Mouse (Mus musculus): Measurements from ENCODE around the gene Ccdc88c. TPM values are rescaled to one million over a fixed set of nuclear protein-coding genes. Genes with fewer than 3 reads are reported as not detected.
A peak's percentile ranks its signal among the peaks of the same experiment; 100 is the strongest.
"Not testable (repeated sequence)": the region's sequence is repeated elsewhere in the genome, so short reads cannot be mapped to it uniquely, and the experiment has no call there.

Gene Ccdc88c
- polyA plus RNA-seq, 1 experiment from 2014 or later: 15.8 TPM

- H3K4me1 ChIP-seq: peaks cover 37% of the 10 kb centered on the region
These were observed 14.2 kb downstream of the Ccdc88c start for GRCm38 (mm10) chr12:101014549-101015164.

GRCm38 (mm10) chr12:101013668-101014067 lies 15.2 kb downstream of the Ccdc88c start:
- H3K36me3 ChIP-seq (replicated peaks); H3K9ac ChIP-seq; ATAC-seq (replicated peaks); H3K9me3 ChIP-seq; H3K4me2 ChIP-seq; H3K27ac ChIP-seq; H3K27me3 ChIP-seq (replicated peaks); H3K4me3 ChIP-seq: not testable (repeated sequence)
- WGBS: 90% methylated on average over 9 of the region's 9 CpGs
- H3K4me1 ChIP-seq: peaks cover 31% of the 10 kb centered on the region

More at GRCm38 (mm10) chr12:101014549-101015164, 14.2 kb downstream of the Ccdc88c start:
- Histone ChIP-seq H3K9ac (no peak overlapping the region), H3K36me3 (replicated peaks) (no peaks in the 10 kb centered on the region), H3K9me3 (no peaks in the 10 kb centered on the region), H3K27me3 (replicated peaks) (no peaks in the 10 kb centered on the region), H3K4me2 (no peak overlapping the region), H3K27ac (no peak overlapping the region), H3K4me3 (no peak overlapping the region)
- ATAC-seq (replicated peaks): no peak
- 70% methylated on average over 10 of the region's 10 CpGs for WGBS

GRCm38 (mm10) chr12:101013078-101013665 lies 15.7 kb downstream of the Ccdc88c start:
- ATAC-seq (replicated peaks): no peak
- 41% methylated on average over 8 of the region's 8 CpGs for WGBS
- H3K27ac ChIP-seq: no peak overlapping the region
- no peaks in the 10 kb centered on the region for H3K27me3 ChIP-seq (replicated peaks)
- H3K9ac ChIP-seq: no peak overlapping the region
- H3K36me3 ChIP-seq (replicated peaks): no peaks in the 10 kb centered on the region
- H3K4me3 ChIP-seq: no peak overlapping the region
- no peak overlapping the region for H3K4me2 ChIP-seq
- H3K4me1 ChIP-seq: peaks cover 32% of the 10 kb centered on the region
- no peaks in the 10 kb centered on the region for H3K9me3 ChIP-seq

- Histone ChIP-seq H3K36me3 (replicated peaks) (no peaks in the 10 kb centered on the region), H3K27me3 (replicated peaks) (no peaks in the 10 kb centered on the region), H3K4me2 (no peak overlapping the region), H3K4me1 (peaks cover 32% of the 10 kb centered on the region), H3K9me3 (no peaks in the 10 kb centered on the region), H3K9ac (no peak overlapping the region), H3K4me3 (no peak overlapping the region), H3K27ac (no peak overlapping the region)
- no peak for ATAC-seq (replicated peaks)
- WGBS: 37% methylated on average over 17 of the region's 17 CpGs
These were observed 16.4 kb downstream of the Ccdc88c start for GRCm38 (mm10) chr12:101012197-101013077.

GRCm38 (mm10) chr12:101011017-101011416 lies 17.8 kb downstream of the Ccdc88c start:
- peaks cover 32% of the 10 kb centered on the region for H3K4me1 ChIP-seq
- no peak overlapping the region for H3K9ac ChIP-seq
- no peak for ATAC-seq (replicated peaks)
- no peaks in the 10 kb centered on the region for H3K27me3 ChIP-seq (replicated peaks)
- H3K9me3 ChIP-seq: no peaks in the 10 kb centered on the region
- no peak overlapping the region for H3K4me2 ChIP-seq
- H3K4me3 ChIP-seq: no peak overlapping the region
- H3K27ac ChIP-seq: no peak overlapping the region
- H3K36me3 ChIP-seq (replicated peaks): no peaks in the 10 kb centered on the region
- WGBS: 91% methylated on average over 7 of the region's 7 CpGs

GRCm38 (mm10) chr12:101010148-101010920 lies 18.5 kb downstream of the Ccdc88c start:
- peaks cover 29% of the 10 kb centered on the region for H3K4me1 ChIP-seq
- no peaks in the 10 kb centered on the region for H3K27me3 ChIP-seq (replicated peaks)
- no peaks in the 10 kb centered on the region for H3K36me3 ChIP-seq (replicated peaks)
- H3K4me2 ChIP-seq: no peak overlapping the region
- H3K4me3 ChIP-seq: no peak overlapping the region
- no peak overlapping the region for H3K9ac ChIP-seq
- no peak for ATAC-seq (replicated peaks)
- H3K27ac ChIP-seq: no peak overlapping the region
- 70% methylated on average over 10 of the region's 10 CpGs for WGBS
- H3K9me3 ChIP-seq: no peaks in the 10 kb centered on the region

- ATAC-seq (replicated peaks): no peak
- H3K36me3 ChIP-seq (replicated peaks): no peaks in the 10 kb centered on the region
- 88% methylated on average over 4 of the region's 4 CpGs for WGBS
These were observed 19.6 kb downstream of the Ccdc88c start for GRCm38 (mm10) chr12:101009225-101009624.

GRCm38 (mm10) chr12:101008648-101009047 lies 20.2 kb downstream of the Ccdc88c start:
- no peaks in the 10 kb centered on the region for H3K9me3 ChIP-seq
- ATAC-seq (replicated peaks): no peak
- H3K4me1 ChIP-seq: peaks cover 32% of the 10 kb centered on the region
- no peaks in the 10 kb centered on the region for H3K27me3 ChIP-seq (replicated peaks)
- WGBS: 22% methylated on average over 4 of the region's 4 CpGs
- H3K36me3 ChIP-seq (replicated peaks): no peaks in the 10 kb centered on the region
- no peak overlapping the region for H3K27ac ChIP-seq
- no peak overlapping the region for H3K9ac ChIP-seq
- H3K4me3 ChIP-seq: no peak overlapping the region
- H3K4me2 ChIP-seq: no peak overlapping the region

More at GRCm38 (mm10) chr12:101009225-101009624, 19.6 kb downstream of the Ccdc88c start:
- no peaks in the 10 kb centered on the region for H3K27me3 ChIP-seq (replicated peaks)
- peaks cover 32% of the 10 kb centered on the region for H3K4me1 ChIP-seq
- H3K9me3 ChIP-seq: no peaks in the 10 kb centered on the region
- no peak overlapping the region for H3K4me2 ChIP-seq
- H3K27ac ChIP-seq: no peak overlapping the region
- H3K9ac ChIP-seq: no peak overlapping the region
- H3K4me3 ChIP-seq: no peak overlapping the region

- Histone ChIP-seq H3K36me3 (replicated peaks) (no peaks in the 10 kb centered on the region), H3K9me3 (no peaks in the 10 kb centered on the region), H3K4me3 (no peak overlapping the region), H3K27me3 (replicated peaks) (no peaks in the 10 kb centered on the region), H3K27ac (0 out of 2 replicates have a peak overlapping the region, but pooled peaks have one; percentile 6), H3K4me2 (no peak overlapping the region), H3K9ac (no peak overlapping the region), H3K4me1 (peaks cover 35% of the 10 kb centered on the region)
- ATAC-seq (replicated peaks): no peak
- WGBS: 25% methylated on average over 10 of the region's 10 CpGs
These were observed 20.8 kb downstream of the Ccdc88c start for GRCm38 (mm10) chr12:101007968-101008481.

- no peak overlapping the region for H3K27ac ChIP-seq
- peaks cover 33% of the 10 kb centered on the region for H3K4me1 ChIP-seq
- no peaks in the 10 kb centered on the region for H3K9me3 ChIP-seq
- 78% methylated on average over 9 of the region's 9 CpGs for WGBS
- no peak overlapping the region for H3K9ac ChIP-seq
- H3K4me2 ChIP-seq: no peak overlapping the region
- H3K27me3 ChIP-seq (replicated peaks): no peaks in the 10 kb centered on the region
- H3K36me3 ChIP-seq (replicated peaks): no peaks in the 10 kb centered on the region
- no peak overlapping the region for H3K4me3 ChIP-seq
- ATAC-seq (replicated peaks): no peak
These were observed 21.4 kb downstream of the Ccdc88c start for GRCm38 (mm10) chr12:101007427-101007826.

- Histone ChIP-seq H3K36me3 (replicated peaks) (no peaks in the 10 kb centered on the region), H3K4me2 (no peak overlapping the region), H3K4me3 (no peak overlapping the region), H3K4me1 (peaks cover 32% of the 10 kb centered on the region), H3K9ac (no peak overlapping the region), H3K9me3 (no peaks in the 10 kb centered on the region), H3K27ac (no peak overlapping the region), H3K27me3 (replicated peaks) (no peaks in the 10 kb centered on the region)
- 83% methylated on average over 12 of the region's 12 CpGs for WGBS
- ATAC-seq (replicated peaks): no peak
These were observed 23.0 kb downstream of the Ccdc88c start for GRCm38 (mm10) chr12:101005665-101006420.
